14 mouse cellular contexts compared by ENCODE assay signal in genomic region chr1:82554889-82555288, GRCm38 (mm10). TPM values are rescaled to one million over a fixed set of nuclear protein-coding genes. Genes with fewer than 3 reads are reported as not detected.
A peak's percentile ranks its signal among the peaks of the same experiment; 100 is the strongest.
DNase-seq lines count a peak whose midpoint lies in the region; ATAC-seq and TF ChIP-seq lines count a peak whose summit lies in the region.
"Had no signal": no experiment of that assay in that cellular context is flagged by ENCODE, and none has a peak within 500 bp of the region (broad histone marks: within the 10 kb centered on the region; RNA-seq: fewer than 3 reads in every experiment).

No protein-coding gene starts in this region.

- peak; percentile 20; the same call in 1 of the 2 replicates for ATAC-seq in heart, postnatal 0 days (ENCODE audit: insufficient read depth, low read depth)
- ATAC-seq in lung, postnatal 0 days: peak; percentile 65
- peak; percentile 28; the same call in 1 of the 2 replicates for ATAC-seq in hindbrain, embryonic 13.5 days (ENCODE audit: low FRiP score)
- ATAC-seq in intestine, embryonic 15.5 days: peak; percentile 28

- H3K4me1 ChIP-seq in heart, postnatal 0 days (ENCODE audit: control insufficient read depth, insufficient read depth): no peaks in the 10 kb centered on the region
- no peaks in the 10 kb centered on the region for H3K4me1 ChIP-seq in lung, postnatal 0 days (ENCODE audit: insufficient read depth, low read depth, low read length)
- H3K4me1 ChIP-seq in hindbrain, embryonic 13.5 days (replicated peaks): no peaks in the 10 kb centered on the region; the same call in 1 of the 2 replicates
- no peaks in the 10 kb centered on the region for H3K4me1 ChIP-seq in intestine, embryonic 15.5 days (replicated peaks)
- H3K4me1 ChIP-seq: limb, embryonic 13.5 days had no signal

- intact Hi-C loops in heart, postnatal 25 days (cut with DNase I): loop anchor here (10.0 kb wide), 1 partner anchor 430 kb away; no protein-coding TSS in a partner anchor

- H3K9me3 ChIP-seq in heart, postnatal 0 days (replicated peaks; ENCODE audit: control insufficient read depth, low read length): no peaks in the 10 kb centered on the region
- H3K9me3 ChIP-seq in lung, postnatal 0 days (ENCODE audit: low read length): no peaks in the 10 kb centered on the region
- no peaks in the 10 kb centered on the region for H3K9me3 ChIP-seq in hindbrain, embryonic 13.5 days
- H3K9me3 ChIP-seq in intestine, embryonic 15.5 days: no peaks in the 10 kb centered on the region
- H3K9me3 ChIP-seq: limb, embryonic 13.5 days had no signal

- H3K27ac ChIP-seq in heart, postnatal 0 days (ENCODE audit: low read depth): no peak overlapping the region
- H3K27ac ChIP-seq in lung, postnatal 0 days (ENCODE audit: low read length): no peak overlapping the region
- no peak overlapping the region for H3K27ac ChIP-seq in hindbrain, embryonic 13.5 days
- H3K27ac ChIP-seq in intestine, embryonic 15.5 days: no peak overlapping the region
- H3K27ac ChIP-seq: limb, embryonic 13.5 days; macrophage had no signal

- no peak for DNase-seq in heart, postnatal 0 days (ENCODE audit: low spot score)
- no peak for DNase-seq in heart, postnatal 25 days (ENCODE audit: low spot score)
- peak; percentile 9 for DNase-seq in lung, postnatal 0 days (ENCODE audit: low spot score)
- no peak for DNase-seq in lung, postnatal 4 days
- DNase-seq in testis, postnatal 14 days (ENCODE audit: low spot score): no peak
- DNase-seq in embryo, embryonic 9.5 days (ENCODE audit: extremely low spot score): no peak
- DNase-seq: cerebellum, adult 11 months; layer of hippocampus, adult 9-11 months; thymus, adult 2 months had no signal

- H3K9ac ChIP-seq in heart, postnatal 0 days (replicated peaks; ENCODE audit: low read depth, low read length): no peak overlapping the region
- no peak overlapping the region for H3K9ac ChIP-seq in lung, postnatal 0 days (replicated peaks; ENCODE audit: low read depth)
- H3K9ac ChIP-seq in hindbrain, embryonic 13.5 days: no peak overlapping the region
- H3K9ac ChIP-seq in intestine, embryonic 15.5 days: no peak overlapping the region
- H3K9ac ChIP-seq: limb, embryonic 13.5 days had no signal

- peak overlapping the region; percentile 21; the same call in 1 of the 2 replicates for H3K4me2 ChIP-seq in heart, postnatal 0 days (ENCODE audit: low read depth, low read length)
- H3K4me2 ChIP-seq in lung, postnatal 0 days (replicated peaks; ENCODE audit: low read depth, low read length): 0 out of 2 replicates have a peak overlapping the region, but pooled peaks have one; percentile 14
- no peak overlapping the region for H3K4me2 ChIP-seq in hindbrain, embryonic 13.5 days
- H3K4me2 ChIP-seq in intestine, embryonic 15.5 days (replicated peaks): no peak overlapping the region
- H3K4me2 ChIP-seq: limb, embryonic 13.5 days had no signal

- no peak for TF ChIP-seq EP300 in heart, postnatal 0 days (IDR thresholded peaks at IDR 0.05; ENCODE audit: low read depth)
- no peak for TF ChIP-seq EP300 in lung, postnatal 0 days (IDR thresholded peaks at IDR 0.05)

- H3K36me3 ChIP-seq in heart, postnatal 0 days (replicated peaks; ENCODE audit: control insufficient read depth, insufficient read depth, low read length): no peaks in the 10 kb centered on the region
- H3K36me3 ChIP-seq in lung, postnatal 0 days (ENCODE audit: insufficient read depth, low read length): no peaks in the 10 kb centered on the region
- H3K36me3 ChIP-seq in hindbrain, embryonic 13.5 days: no peaks in the 10 kb centered on the region
- H3K36me3 ChIP-seq in intestine, embryonic 15.5 days: no peaks in the 10 kb centered on the region
- H3K36me3 ChIP-seq: limb, embryonic 13.5 days had no signal

- no peak for TF ChIP-seq CTCF in heart, postnatal 0 days (IDR thresholded peaks at IDR 0.05; ENCODE audit: low read depth)
- TF ChIP-seq CTCF in lung, postnatal 0 days (IDR thresholded peaks at IDR 0.05): no peak

- H3K4me3 ChIP-seq in heart, postnatal 0 days (ENCODE audit: low read depth, low read length): no peak overlapping the region
- no peak overlapping the region for H3K4me3 ChIP-seq in lung, postnatal 0 days (ENCODE audit: low read depth, low read length)
- no peak overlapping the region for H3K4me3 ChIP-seq in hindbrain, embryonic 13.5 days
- no peak overlapping the region for H3K4me3 ChIP-seq in intestine, embryonic 15.5 days (replicated peaks)
- H3K4me3 ChIP-seq: limb, embryonic 13.5 days had no signal

- WGBS in heart, postnatal 0 days: 30% methylated on average over 5 of the region's 5 CpGs
- 48% methylated on average over 5 of the region's 5 CpGs for WGBS in lung, postnatal 0 days
- 85% methylated on average over 5 of the region's 5 CpGs for WGBS in hindbrain, embryonic 13.5 days
- WGBS in intestine, embryonic 15.5 days: 60% methylated on average over 5 of the region's 5 CpGs

- H3K27me3 ChIP-seq in heart, postnatal 0 days (ENCODE audit: control insufficient read depth, insufficient read depth, low read length): no peaks in the 10 kb centered on the region
- no peaks in the 10 kb centered on the region for H3K27me3 ChIP-seq in lung, postnatal 0 days (replicated peaks; ENCODE audit: insufficient read depth, low read length)
- H3K27me3 ChIP-seq in hindbrain, embryonic 13.5 days: no peaks in the 10 kb centered on the region
- peaks cover 4% of the 10 kb centered on the region; the same call in 1 of the 2 replicates for H3K27me3 ChIP-seq in intestine, embryonic 15.5 days (replicated peaks)
- H3K27me3 ChIP-seq: limb, embryonic 13.5 days had no signal

RNA-seq across cellular contexts. Expression of gene Col4a4, which starts 31.8 kb away (rescaled TPM):
- 0.53 and 1.9 TPM in 2 replicates for total RNA-seq in heart, postnatal 0 days (2014; rRNA removed; ENCODE audit: low replicate concordance)
- 0.89 and 1.3 TPM in 2 replicates for polyA plus RNA-seq in heart, postnatal 0 days (2015; fragmentation: Nextera tagmentation; extraction: Ambion mirVana)
- total RNA-seq in heart, postnatal 25 days (2021): 10 to 100 TPM in 1 of 2 experiments, 1 to 10 TPM in 1; 9.6 to 10.5 TPM
- polyA plus RNA-seq in lung, postnatal 0 days (2015; fragmentation: Nextera tagmentation; extraction: Ambion mirVana): 67.3 and 78.7 TPM in 2 replicates
- 0.26 and 0.32 TPM in 2 replicates for polyA plus RNA-seq in hindbrain, embryonic 13.5 days (2015; fragmentation: Nextera tagmentation; extraction: Ambion mirVana)
- 0.10 TPM in 2 replicates for polyA plus RNA-seq in intestine, embryonic 15.5 days (2015; fragmentation: Nextera tagmentation; extraction: Ambion mirVana)
- total RNA-seq: granulocyte monocyte progenitor cell, adult 5-6 weeks had no signal
- polyA plus RNA-seq: macrophage had no signal

RNA-seq across cellular contexts. Expression of gene Col4a3, which starts 31.8 kb away (rescaled TPM):
- 0.08 and 9.9 TPM in 2 replicates for total RNA-seq in heart, postnatal 0 days (2014; rRNA removed; ENCODE audit: low replicate concordance)
- 0.58 and 0.63 TPM in 2 replicates for polyA plus RNA-seq in heart, postnatal 0 days (2015; fragmentation: Nextera tagmentation; extraction: Ambion mirVana)
- total RNA-seq in heart, postnatal 25 days (2021): 1 to 10 TPM; 3.3 to 3.7 TPM
- polyA plus RNA-seq in lung, postnatal 0 days (2015; fragmentation: Nextera tagmentation; extraction: Ambion mirVana): 114 and 120 TPM in 2 replicates
- 0.23 and 0.25 TPM in 2 replicates for polyA plus RNA-seq in hindbrain, embryonic 13.5 days (2015; fragmentation: Nextera tagmentation; extraction: Ambion mirVana)
- 0.13 and 0.25 TPM in 2 replicates for polyA plus RNA-seq in intestine, embryonic 15.5 days (2015; fragmentation: Nextera tagmentation; extraction: Ambion mirVana)
- total RNA-seq: granulocyte monocyte progenitor cell, adult 5-6 weeks had no signal
- polyA plus RNA-seq: macrophage had no signal

Comparison
In these comparisons a context has a peak if more than half of its experiments do, and no peak if none do; other contexts are left out.
1. H3K4me2 ChIP-seq: peak in heart, postnatal 0 days (single experiment) and lung, postnatal 0 days (single experiment); none in hindbrain, embryonic 13.5 days (single experiment) and intestine, embryonic 15.5 days (single experiment).
2. RNA of gene Col4a4, which starts 31.8 kb away (polyA plus RNA-seq): 67.3 to 78.7 TPM in lung, postnatal 0 days; 0.89 to 1.3 TPM in heart, postnatal 0 days, 0.26 to 0.32 TPM in hindbrain, embryonic 13.5 days and 0.10 TPM in intestine, embryonic 15.5 days; every median in the first group is over 10 times any median in the second.
3. RNA of gene Col4a3, which starts 31.8 kb away (polyA plus RNA-seq): 114 to 120 TPM in lung, postnatal 0 days; 0.58 to 0.63 TPM in heart, postnatal 0 days, 0.13 to 0.25 TPM in intestine, embryonic 15.5 days and 0.23 to 0.25 TPM in hindbrain, embryonic 13.5 days; every median in the first group is over 10 times any median in the second.
4. Peak in every context shown above with its lines, with median percentiles within 50 percentile points of each other: ATAC-seq.